Mouse (Mus musculus): Measurements from ENCODE around the gene Vsig2. TPM values are rescaled to one million over a fixed set of nuclear protein-coding genes. Genes with fewer than 3 reads are reported as not detected.

The Vsig2 gene
- polyA plus RNA-seq, 1 experiment = 0.18 TPM

DNA sequence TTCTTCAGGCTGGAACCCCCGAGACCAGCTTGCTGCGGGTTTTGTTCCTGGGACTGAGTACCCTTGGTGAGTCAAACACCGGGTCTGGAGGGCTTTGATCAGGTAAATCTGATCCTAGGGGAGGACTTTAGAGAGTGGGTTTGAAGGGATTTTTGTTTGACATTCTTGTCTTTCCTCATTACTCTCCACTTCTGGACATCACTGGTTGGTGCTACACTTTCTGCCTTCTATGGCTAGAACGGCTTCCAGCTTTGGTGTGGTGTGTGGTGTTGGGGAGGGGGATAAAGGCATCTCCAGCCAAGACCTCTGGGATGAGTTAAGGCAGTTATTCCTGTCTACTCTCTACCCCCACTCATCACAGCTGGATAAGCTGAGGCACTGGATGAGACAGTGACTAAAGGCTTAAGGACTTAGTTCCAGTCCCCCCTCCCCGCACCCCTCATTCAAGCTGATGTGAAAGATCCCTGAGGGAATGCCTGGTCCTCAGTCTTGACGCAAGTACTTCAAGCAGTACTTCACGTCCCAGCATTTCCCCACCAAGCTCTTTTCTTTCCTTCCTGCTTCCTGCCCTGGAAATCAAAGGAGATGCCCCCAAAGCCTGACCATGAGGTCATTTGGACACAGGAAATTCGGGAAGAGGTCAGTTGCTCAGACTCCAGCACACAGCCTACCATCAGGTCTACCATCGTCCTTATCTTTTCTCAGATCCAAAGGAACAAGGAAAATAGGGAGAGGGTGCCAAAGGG is 10.7 kb upstream of the Vsig2 start:
- Histone ChIP-seq H3K79me3 (ENCODE audit: low read depth) (no peaks in the 10 kb centered on the region), H3K27me3 (ENCODE audit: control insufficient read depth, insufficient read depth, insufficient read length) (no peaks in the 10 kb centered on the region), H3ac (ENCODE audit: control insufficient read depth, insufficient read length, low read depth) (no peak overlapping the region), H3K79me2 (ENCODE audit: control insufficient read depth, insufficient read depth) (no peaks in the 10 kb centered on the region), H3K4me3 (ENCODE audit: insufficient read depth, poor library complexity, severe bottlenecking) (no peak overlapping the region), H3K36me3 (ENCODE audit: control insufficient read depth, insufficient read depth) (peaks cover 11% of the 10 kb centered on the region)
- TF ChIP-seq FOSL1 (IDR thresholded peaks at IDR 0.05; ENCODE audit: insufficient read depth, low read length, poor library complexity, severe bottlenecking) (no peak), MYOG (IDR thresholded peaks at IDR 0.05; ENCODE audit: control insufficient read depth, extremely low read depth, insufficient read length) (no peak), CTCF (IDR thresholded peaks at IDR 0.05; ENCODE audit: control insufficient read depth, insufficient read depth, insufficient read length) (no peak), CEBPB (IDR thresholded peaks at IDR 0.05; ENCODE audit: low read depth) (no peak), USF1 (IDR thresholded peaks at IDR 0.05; ENCODE audit: low read depth) (no peak), MAX (IDR thresholded peaks at IDR 0.05) (no peak), MYOD1 (IDR thresholded peaks at IDR 0.05; ENCODE audit: control insufficient read depth, insufficient read length, low read depth) (no peak)

DNA sequence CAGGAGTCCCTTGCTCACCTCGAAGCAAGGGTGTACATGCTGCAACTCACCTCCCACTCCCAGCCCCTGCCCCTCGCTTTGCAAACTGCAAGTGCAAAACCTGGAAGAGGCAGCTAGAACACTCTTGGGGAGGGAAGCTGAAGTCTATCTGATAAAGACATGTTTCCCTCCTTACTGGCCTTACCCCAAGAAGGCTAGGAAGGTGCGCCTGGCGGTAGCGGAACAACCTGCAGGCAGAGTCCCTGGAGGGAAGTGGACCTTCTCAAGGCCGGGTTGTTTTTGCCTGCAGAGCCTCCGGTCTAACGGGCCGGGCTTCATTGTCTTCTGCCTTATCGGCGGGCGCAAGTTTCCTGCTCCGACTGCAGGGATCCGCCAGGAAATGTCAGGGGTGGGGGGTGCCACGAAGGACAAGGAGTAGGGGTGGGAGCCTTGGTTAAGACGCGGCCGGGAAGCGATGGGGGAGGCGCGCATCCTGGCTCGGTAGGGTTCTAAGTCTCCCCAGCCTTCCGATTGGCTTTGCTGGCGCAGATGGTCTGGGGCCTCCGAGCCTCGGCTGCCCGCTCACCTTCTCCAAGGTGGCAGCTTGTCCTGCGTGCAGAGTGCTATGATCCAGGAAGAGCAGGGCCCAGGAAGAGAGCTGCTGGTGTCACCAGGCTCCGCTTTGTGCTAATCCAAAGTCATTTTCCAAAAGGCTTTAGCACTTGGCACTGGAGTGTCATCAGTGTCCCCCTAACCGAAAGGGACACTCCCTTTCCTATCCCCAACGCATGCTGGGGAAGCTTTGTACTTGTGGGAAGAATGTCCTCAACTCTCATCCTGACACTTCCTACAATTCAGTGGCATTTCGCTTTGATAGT is 8.8 kb upstream of the Vsig2 start:
- no peaks in the 10 kb centered on the region for H3K27me3 ChIP-seq (ENCODE audit: control insufficient read depth, insufficient read depth, insufficient read length)

DNA sequence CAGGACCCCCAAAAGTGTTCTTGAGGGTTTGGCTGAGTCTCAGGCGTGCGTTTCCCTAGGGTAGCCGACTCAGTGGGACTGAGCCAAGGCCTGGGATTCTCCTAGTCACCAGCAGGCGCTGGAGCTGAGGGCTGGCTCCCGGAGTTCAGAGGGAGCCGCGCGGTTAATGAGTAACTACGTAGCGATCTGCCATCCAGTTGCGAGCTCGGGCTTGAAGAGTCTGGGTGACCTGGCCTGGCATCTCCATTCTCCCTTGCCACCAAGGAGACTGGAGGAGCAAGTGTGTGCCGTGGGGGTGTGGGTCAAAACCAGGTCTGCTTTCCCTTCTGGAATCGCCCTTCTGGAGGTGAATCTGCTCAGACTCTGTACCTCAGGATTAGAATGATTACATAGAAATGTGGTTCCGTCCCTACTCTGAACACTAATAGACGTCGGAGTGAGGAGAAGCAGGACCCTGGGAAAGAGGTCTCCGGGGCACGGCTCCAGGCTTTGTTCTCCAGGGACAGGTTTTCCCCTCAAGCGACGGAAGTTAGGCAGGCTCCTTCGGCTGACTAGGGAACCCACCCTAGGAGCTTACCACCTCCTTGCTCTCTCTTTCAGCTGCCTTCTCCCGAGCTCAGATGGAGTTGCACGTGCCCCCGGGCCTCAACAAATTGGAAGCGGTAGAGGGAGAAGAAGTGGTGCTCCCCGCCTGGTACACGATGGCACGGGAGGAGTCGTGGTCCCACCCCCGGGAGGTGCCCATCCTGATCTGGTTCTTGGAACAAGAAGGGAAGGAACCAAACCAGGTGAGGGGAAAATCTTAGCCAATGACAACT is 8.0 kb upstream of the Vsig2 start:
- Histone ChIP-seq H3K27me3 (ENCODE audit: control insufficient read depth, insufficient read depth, insufficient read length) (no peaks in the 10 kb centered on the region), H3K79me2 (ENCODE audit: control insufficient read depth, insufficient read depth) (no peaks in the 10 kb centered on the region), H3ac (ENCODE audit: control insufficient read depth, insufficient read length, low read depth) (no peak overlapping the region), H3K79me3 (ENCODE audit: low read depth) (no peaks in the 10 kb centered on the region), H3K4me3 (ENCODE audit: insufficient read depth, poor library complexity, severe bottlenecking) (no peak overlapping the region), H3K36me3 (ENCODE audit: control insufficient read depth, insufficient read depth) (peaks cover 6% of the 10 kb centered on the region)
- TF ChIP-seq CEBPB (IDR thresholded peaks at IDR 0.05; ENCODE audit: low read depth) (no peak), CTCF (IDR thresholded peaks at IDR 0.05; ENCODE audit: control insufficient read depth, insufficient read depth, insufficient read length) (no peak), MYOD1 (IDR thresholded peaks at IDR 0.05; ENCODE audit: control insufficient read depth, insufficient read length, low read depth) (no peak), FOSL1 (IDR thresholded peaks at IDR 0.05; ENCODE audit: insufficient read depth, low read length, poor library complexity, severe bottlenecking) (no peak), MYOG (IDR thresholded peaks at IDR 0.05; ENCODE audit: control insufficient read depth, extremely low read depth, insufficient read length) (no peak), USF1 (IDR thresholded peaks at IDR 0.05; ENCODE audit: low read depth) (no peak), MAX (IDR thresholded peaks at IDR 0.05) (no peak)

More for the DNA sequence above, 8.8 kb upstream of the Vsig2 start:
- peaks cover 8% of the 10 kb centered on the region for H3K36me3 ChIP-seq (ENCODE audit: control insufficient read depth, insufficient read depth)
- no peak overlapping the region for H3ac ChIP-seq (ENCODE audit: control insufficient read depth, insufficient read length, low read depth)
- TF ChIP-seq FOSL1 (IDR thresholded peaks at IDR 0.05; ENCODE audit: insufficient read depth, low read length, poor library complexity, severe bottlenecking) (no peak), USF1 (IDR thresholded peaks at IDR 0.05; ENCODE audit: low read depth) (no peak), CTCF (IDR thresholded peaks at IDR 0.05; ENCODE audit: control insufficient read depth, insufficient read depth, insufficient read length) (no peak), CEBPB (IDR thresholded peaks at IDR 0.05; ENCODE audit: low read depth) (no peak), MYOD1 (IDR thresholded peaks at IDR 0.05; ENCODE audit: control insufficient read depth, insufficient read length, low read depth) (no peak), MYOG (IDR thresholded peaks at IDR 0.05; ENCODE audit: control insufficient read depth, extremely low read depth, insufficient read length) (no peak), MAX (IDR thresholded peaks at IDR 0.05) (no peak)
- no peaks in the 10 kb centered on the region for H3K79me2 ChIP-seq (ENCODE audit: control insufficient read depth, insufficient read depth)
- H3K79me3 ChIP-seq (ENCODE audit: low read depth) = no peaks in the 10 kb centered on the region
- no peak overlapping the region for H3K4me3 ChIP-seq (ENCODE audit: insufficient read depth, poor library complexity, severe bottlenecking)

DNA sequence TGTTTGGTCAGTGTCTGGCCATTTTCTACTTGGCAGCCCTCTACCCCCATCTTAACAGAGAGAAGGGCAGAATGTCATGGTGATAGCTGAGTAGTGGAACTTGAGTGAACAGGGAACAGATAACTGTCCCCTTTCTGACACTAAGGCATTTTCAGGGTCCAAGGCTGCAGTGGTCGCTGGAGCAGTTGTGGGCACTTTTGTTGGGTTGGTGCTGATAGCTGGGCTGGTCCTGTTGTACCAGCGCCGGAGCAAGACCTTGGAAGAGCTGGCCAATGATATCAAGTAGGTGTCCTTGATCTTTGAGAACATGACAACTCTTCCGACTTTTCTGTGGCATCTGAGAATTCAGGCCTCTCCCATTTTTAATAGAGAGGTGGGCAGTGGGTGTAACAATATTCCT is 2.2 kb upstream of the Vsig2 start:
- H3ac ChIP-seq (ENCODE audit: control insufficient read depth, insufficient read length, low read depth) = no peak overlapping the region
- no peaks in the 10 kb centered on the region for H3K79me2 ChIP-seq (ENCODE audit: control insufficient read depth, insufficient read depth)
- no peak overlapping the region for H3K4me3 ChIP-seq (ENCODE audit: insufficient read depth, poor library complexity, severe bottlenecking)
- no peaks in the 10 kb centered on the region for H3K79me3 ChIP-seq (ENCODE audit: low read depth)
- no peaks in the 10 kb centered on the region for H3K36me3 ChIP-seq (ENCODE audit: control insufficient read depth, insufficient read depth)
- no peak for TF ChIP-seq MYOD1 (IDR thresholded peaks at IDR 0.05; ENCODE audit: control insufficient read depth, insufficient read length, low read depth)
- TF ChIP-seq USF1 (IDR thresholded peaks at IDR 0.05; ENCODE audit: low read depth) = no peak
- TF ChIP-seq CEBPB (IDR thresholded peaks at IDR 0.05; ENCODE audit: low read depth) = no peak
- no peak for TF ChIP-seq MAX (IDR thresholded peaks at IDR 0.05)
- TF ChIP-seq FOSL1 (IDR thresholded peaks at IDR 0.05; ENCODE audit: insufficient read depth, low read length, poor library complexity, severe bottlenecking) = no peak
- no peak for TF ChIP-seq CTCF (IDR thresholded peaks at IDR 0.05; ENCODE audit: control insufficient read depth, insufficient read depth, insufficient read length)
- no peak for TF ChIP-seq MYOG (IDR thresholded peaks at IDR 0.05; ENCODE audit: control insufficient read depth, extremely low read depth, insufficient read length)
- no peaks in the 10 kb centered on the region for H3K27me3 ChIP-seq (ENCODE audit: control insufficient read depth, insufficient read depth, insufficient read length)

Data from C2C12 (cell line).